Mouse (Mus musculus) liver, adult (tissue): ENCODE data around the gene Nrl.

Source experiments
- GATA4 ChIP-seq: IDR thresholded peaks from 2 replicates; pipeline ENCODE4 v1.6.1; 2014; ENCODE audit warnings: mild to moderate bottlenecking, low read length; ENCODE audit not compliant: insufficient replicate concordance

The Nrl gene

DNA sequence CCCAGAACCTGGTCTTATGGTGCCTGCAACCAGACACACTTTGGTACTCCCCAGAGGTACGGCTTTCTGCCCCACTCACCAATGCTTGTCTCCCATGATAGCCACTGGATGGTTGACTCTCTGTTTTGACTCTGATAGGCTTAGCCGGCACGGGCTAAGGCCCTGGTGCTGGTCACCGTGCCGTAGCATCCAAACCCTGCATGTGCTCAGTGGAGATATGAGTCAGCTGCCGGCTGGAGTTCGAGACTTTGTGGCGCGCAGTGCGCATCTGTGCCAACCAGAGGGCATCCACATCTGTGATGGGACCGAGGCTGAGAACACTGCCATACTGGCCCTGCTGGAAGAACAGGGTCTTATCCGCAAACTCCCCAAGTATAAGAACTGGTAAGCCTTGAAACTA is 17.5 kb upstream of the Nrl start:
- no peak for TF ChIP-seq GATA4

DNA sequence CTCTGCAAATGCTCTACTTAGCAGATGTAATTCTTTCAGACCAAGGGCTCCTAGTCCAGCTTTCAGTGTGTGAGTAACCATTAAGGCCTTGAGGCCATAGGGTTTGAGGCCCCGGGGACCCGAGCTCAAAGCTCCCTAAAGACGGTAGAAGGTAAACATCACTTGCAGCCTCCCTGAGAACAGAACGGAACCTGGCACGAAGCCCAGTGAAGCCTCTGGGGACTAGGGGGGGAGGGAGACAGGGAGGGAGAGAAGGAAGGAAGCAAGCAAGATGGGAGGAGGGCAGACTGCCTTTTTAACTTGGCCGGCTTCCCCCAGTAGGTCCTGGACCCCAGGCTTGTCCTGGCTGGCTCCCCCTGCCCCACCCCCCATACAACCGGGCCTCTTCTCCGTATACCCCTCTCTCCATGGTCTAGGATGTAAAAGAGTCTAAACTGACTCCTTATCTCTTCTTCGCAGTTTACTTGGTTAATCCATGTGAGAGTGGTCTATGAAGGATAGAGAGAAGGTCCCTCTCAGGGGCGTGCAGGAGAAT is 16.1 kb upstream of the Nrl start:
- no peak for TF ChIP-seq GATA4

DNA sequence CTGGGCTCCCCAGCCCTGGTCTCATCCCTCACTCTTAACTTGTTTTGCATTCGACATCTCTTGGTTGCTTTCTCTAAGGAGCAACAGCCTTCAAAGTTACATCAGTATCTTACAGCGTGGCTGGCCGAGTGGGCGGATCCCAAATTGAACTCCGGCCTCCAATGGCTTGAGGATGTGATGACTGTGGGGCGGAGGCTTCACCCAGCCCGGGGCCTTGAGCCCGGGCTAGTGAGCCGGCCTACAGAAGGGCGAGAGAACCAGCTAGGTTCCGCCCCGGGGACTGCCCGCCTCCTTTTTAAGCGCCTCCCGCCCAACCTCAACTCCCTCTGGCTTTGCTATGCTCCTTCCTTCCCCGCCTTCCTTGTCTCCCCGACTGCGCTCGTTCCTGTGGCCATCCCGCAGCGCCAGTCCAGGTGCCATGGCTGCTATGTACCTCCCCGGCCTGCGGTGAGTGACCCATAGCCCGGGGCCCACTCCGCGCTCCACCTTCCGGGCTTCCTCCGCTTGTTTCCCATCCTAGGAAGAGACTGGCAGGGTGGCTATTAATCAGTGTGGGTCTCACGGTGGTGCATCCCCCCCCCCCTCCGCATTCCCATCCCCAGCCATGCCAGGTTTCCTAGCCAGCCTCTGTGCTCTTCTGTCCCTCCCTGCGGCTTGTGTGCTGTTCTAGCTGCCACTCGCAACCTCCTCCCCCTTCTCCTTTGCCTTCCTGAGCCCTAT is 15.4 kb upstream of the Nrl start, which contains the start of gene Pck2:
Pck2 (plus strand) TSS at position 200 of the 720 bp plus-strand sequence.
- no peak for TF ChIP-seq GATA4

DNA sequence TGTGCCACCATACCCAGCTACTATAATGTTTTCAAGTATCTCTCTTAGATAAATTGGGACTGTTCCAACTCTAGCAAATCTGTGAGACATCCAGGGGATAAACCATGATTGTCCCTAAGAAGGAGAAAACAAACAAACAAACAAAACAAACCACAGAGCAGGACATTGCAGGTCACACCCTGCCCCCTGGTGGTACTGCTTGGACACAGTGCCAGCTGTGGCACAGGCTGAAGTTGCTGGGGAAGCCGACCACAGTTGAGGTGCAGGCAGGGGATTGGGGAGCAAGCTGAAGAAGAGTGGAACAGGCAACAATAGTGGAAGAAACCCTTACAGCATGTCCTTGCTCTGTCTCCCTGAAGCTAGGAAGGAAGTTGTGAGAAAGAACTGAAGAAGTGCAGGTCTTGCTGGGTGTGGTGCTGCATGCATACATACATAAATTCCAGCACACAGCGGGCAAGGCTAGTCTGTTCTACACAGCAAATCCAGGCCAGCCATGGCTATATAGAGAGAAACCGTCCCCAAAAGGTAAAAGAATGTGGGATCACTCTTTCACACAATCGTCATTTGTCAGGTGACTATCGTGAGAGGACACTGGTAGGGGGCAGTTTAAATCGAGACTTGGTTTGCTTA is 11.4 kb upstream of the Nrl start:
- no peak for TF ChIP-seq GATA4

DNA sequence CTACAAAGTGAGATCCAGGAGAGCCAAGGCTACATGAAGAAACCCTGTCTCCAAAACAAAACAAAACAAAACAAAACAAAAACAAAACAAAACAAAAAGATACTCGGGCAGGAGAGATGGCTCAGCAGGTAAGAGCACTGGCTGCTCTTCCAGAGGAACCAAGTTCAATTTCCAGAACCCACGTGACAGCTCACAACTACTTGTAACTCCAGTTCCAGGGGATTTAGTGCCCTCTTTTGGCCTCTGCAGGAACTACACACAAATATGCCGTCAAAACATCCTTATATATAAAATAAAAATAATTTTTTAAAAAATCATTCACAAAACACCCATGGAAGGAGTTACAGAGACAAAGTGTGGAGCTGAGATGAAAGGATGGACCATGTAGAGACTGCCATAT is 3.2 kb upstream of the Nrl start:
- no peak for TF ChIP-seq GATA4

DNA sequence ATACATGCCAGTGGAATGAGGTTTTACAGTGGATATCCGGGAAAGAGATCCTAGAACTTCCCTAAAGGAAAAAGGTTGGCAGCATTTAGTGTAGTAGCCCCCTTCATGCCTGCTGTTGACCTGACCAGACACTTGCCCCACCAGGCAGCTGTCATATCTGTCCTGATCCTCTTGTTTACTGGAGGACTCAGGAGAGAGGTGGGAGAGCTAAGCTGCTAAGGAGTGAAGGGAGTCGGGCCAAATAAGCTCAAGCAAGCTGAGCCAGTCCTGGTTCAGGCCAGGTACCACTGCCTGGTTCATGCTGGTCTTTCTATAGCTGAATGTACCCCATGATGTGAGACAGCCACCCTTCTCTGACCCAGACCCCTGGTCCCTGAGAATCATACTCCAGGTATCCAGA is 1.9 kb upstream of the Nrl start:
- no peak for TF ChIP-seq GATA4

DNA sequence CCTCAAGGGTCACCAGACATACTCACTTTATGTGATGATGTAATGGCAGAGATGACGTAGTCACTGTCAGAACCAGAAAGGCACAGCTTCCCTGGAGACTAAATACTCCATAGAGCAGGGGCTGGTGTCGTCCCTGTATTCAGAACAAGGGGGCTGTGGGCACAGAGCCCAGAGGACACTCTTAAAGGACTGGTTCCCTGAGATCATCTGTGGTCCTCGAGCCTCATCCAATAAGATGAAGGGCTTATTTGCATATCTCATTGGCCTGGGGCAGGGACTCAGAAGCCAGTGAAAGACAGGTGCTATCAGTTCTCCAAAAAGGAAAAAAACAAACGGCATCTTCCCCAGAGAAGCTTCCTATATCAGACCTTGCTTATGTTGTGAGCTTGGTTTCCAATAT is 719 bp downstream of the Nrl start:
- TF ChIP-seq GATA4 = no peak

DNA sequence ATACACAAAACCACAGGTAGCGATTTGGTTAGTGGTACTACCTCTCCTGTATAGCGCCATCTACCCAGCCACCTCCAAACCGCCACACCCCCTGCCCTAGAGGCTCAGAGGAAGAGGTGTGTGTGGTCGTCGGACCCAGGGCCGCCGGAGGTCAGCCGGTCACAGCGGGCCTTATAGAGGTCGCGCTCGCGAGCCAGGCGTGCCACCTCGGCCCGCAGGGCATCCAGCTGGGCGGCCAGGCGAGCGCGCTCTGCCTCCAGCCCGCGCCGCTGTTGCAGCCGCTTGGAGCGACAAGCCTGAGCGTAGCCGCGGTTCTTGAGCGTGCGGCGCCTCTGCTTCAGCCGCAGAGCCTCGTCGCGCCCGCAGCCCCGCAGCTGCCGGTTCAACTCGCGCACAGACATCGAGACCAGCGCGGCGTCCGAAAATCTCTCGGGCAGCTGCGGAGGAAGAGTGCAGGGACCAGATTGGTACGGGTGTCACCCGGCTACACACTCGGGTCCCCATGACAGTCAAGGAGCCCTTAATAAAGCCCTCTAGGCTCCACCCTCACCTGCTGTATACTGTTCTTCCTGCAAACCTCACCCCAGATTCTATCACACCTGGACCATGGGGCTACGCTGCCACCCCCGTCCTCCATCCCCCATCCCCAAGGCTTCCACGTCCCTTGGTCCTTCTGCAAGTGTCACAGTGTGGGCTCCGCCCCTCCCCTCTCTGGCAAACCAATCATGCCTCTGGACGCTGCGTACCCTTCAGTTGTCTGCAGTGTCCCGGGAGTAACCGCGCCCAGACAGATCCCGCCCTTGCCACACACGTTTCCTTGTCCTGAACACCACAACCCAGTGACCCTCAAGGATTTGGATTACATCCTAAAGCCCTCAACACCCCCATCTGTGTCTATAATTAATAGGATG is 4.1 kb downstream of the Nrl start:
- no peak for TF ChIP-seq GATA4

DNA sequence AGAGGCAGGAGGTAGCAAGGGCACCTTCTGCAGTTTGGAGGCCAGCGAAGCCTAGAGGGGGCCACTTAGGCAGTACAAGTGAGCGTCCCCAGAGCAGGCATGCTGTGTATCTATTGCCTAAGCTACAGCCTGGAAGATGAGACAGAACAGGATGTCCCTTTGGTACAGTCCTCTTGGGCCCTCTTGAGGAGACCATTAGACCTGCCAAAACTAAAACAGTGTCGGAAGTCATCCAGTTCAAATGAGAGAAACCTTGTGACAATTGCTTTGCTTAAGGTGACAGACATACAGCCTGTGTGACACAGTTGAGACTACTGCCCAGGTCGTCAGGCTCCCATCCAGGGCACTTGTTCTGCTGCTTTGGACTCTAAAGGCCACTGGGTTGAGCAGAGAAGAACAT is 5.2 kb downstream of the Nrl start:
- no peak for TF ChIP-seq GATA4

DNA sequence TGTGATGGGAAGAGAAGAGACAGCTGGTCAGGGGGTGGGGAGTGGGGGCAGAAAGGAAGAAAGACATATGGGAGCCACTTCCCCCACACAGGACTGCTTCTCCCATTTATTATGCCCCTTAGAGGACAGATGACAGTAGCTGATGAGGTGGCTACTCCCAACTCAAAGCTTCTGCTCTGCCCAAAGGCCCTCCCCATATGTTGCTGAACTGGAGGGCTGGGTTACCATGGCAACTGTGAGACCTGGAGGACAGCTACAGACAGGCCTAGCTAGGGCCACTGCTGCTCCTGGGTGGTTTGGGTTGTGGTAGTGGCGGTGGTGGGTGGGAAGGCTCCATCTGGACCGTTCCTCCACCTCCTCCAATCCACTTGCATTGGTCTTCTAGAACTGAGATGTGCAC is 5.9 kb downstream of the Nrl start:
- no peak for TF ChIP-seq GATA4

DNA sequence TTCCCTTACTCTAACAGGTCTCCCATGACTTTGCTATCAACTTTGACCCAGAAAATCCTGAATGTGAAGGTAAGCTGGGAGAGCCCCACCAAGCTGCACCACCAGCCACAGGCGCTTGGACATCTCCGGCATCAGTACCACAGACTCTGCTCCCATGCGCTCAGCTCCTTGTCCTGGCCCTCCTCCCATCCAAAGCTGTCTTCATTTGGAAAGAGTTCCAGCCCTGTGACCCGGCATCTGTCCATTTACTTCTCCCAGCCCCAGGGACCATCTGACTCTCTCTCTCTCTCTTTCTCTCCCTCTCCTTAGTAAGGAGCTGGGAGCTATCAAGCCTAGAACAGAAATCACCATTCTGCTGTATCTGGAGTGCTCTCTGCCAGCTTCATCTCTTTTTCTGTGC is 8.9 kb downstream of the Nrl start:
- no peak for TF ChIP-seq GATA4

DNA sequence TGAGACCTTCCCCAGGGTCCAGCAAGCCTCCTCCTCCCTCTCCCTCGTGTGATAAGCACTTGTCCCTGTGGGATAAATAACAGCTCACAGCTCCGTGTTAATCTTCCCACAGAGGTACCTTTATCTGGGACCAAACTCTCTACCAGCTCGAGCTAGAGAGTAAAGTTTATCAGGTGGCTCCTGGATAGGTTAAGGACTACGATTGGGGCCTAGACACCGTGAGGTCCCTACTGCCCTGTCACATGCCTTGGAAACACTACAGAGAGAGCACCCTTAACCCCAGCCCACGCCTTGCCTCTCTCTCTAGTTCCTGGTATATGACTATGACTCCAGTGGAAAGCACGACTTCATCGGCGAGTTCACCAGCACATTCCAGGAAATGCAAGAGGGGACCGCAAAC is 10.9 kb downstream of the Nrl start:
- TF ChIP-seq GATA4 = no peak

DNA sequence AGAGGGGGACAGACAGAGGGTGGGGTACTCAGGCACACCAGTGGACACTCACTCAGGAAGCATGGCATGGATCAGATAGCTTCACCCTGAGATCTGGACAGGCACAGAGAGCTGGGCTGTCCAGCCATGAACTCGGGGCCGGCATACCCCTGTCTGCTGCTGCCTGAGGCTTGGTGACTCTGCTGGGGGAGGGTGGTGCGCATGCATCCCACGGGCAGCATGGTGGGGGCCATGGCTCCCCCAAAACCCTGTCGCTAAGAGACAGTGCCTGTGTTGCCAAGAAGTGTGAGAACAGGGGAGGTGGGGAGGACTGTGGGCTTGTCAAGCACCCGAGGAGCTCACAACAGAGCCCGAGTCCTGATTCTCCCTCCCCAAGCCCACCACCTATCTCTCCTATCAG is 13.7 kb downstream of the Nrl start:
- TF ChIP-seq GATA4 = no peak

DNA sequence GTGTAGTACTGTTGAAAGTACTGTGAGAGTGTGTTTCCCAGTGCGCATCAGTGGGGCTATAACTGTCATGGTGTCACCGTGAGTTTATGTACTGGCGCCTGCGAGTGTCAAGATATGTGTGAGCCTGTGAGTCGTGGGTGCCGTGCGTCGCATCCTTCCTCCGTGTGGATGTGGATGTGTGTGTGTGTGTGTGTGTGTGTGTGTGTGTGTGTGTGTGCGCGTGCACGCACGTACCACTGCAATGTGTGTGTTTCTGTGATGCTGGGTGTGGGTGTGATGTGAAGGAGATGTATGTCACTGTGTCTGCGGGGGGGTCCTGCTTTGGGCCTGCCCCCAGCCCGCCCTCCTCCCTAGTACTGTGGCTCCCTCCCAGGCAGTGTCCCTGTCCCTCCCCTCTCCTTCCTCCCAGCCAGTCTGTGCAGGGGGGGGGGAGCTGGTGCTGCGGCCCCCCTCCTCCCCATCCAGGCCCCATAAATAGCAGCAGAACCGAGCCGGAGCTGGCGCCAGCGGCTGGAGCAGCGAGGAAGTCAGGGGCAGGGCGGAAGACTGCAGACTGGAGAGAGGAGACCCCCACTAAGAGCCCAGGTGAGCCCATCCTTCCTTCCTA is 14.6 kb downstream of the Nrl start, which contains the start of gene Cpne6:
Cpne6 (plus strand) TSS at position 321 of the 607 bp plus-strand sequence.
- no peak for TF ChIP-seq GATA4

DNA sequence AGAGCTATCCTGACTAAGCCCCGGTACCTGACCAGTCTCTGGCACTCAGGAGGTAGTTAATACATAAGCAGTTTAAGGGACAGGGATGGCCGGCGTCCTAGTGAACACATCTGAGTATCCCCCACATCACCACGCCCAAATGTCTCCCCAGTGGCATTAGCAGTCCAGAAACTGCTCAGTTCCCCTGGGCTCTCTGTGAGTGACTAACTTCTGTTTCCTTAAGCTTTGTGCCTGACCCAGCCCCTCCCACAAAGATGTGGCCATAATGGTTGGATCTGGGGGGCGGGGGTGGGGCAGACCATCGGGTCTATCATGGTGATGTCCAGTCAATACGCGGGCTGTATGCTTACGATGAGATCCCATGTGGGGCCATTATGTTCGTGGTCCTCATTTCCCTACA is 15.2 kb downstream of the Nrl start:
- no peak for TF ChIP-seq GATA4
